15 mouse cellular contexts compared by ENCODE assay signal in genomic region chr4:105200624-105201524, GRCm38 (mm10). TPM values are rescaled to one million over a fixed set of nuclear protein-coding genes. Genes with fewer than 3 reads are reported as not detected.
A peak's percentile ranks its signal among the peaks of the same experiment; 100 is the strongest.
DNase-seq lines count a peak whose midpoint lies in the region; ATAC-seq and TF ChIP-seq lines count a peak whose summit lies in the region.
"Had no signal": no experiment of that assay in that cellular context is flagged by ENCODE, and none has a peak within 500 bp of the region (broad histone marks: within the 10 kb centered on the region; RNA-seq: fewer than 3 reads in every experiment).

No protein-coding gene starts in this region.

- peaks cover 21% of the 10 kb centered on the region; the same call in 1 of the 2 replicates for H3K36me3 ChIP-seq in kidney, embryonic 16.5 days (ENCODE audit: insufficient read depth, low read length)
- peaks cover 37% of the 10 kb centered on the region for H3K36me3 ChIP-seq in forebrain, embryonic 12.5 days (replicated peaks)
- H3K36me3 ChIP-seq in limb, embryonic 13.5 days: peaks cover 47% of the 10 kb centered on the region
- H3K36me3 ChIP-seq: heart, embryonic 15.5 days had no signal

- DNase-seq in kidney, postnatal 10 days: no peak
- DNase-seq in brain, embryonic 14.5 days (ENCODE audit: low read depth): peak; percentile 77
- DNase-seq in left cerebral cortex, adult 8-10 months (ENCODE audit: low spot score in 2 of 2): no peak
- DNase-seq in gastrocnemius, postnatal 4 days (ENCODE audit: low spot score in 2 of 2): no peak
- DNase-seq in c-Kit-positive CD71-positive TER-119-positive erythroid progenitor cells, embryonic 14.5 days (ENCODE audit: low spot score): no peak
- DNase-seq: cerebellum, adult 9-10 months; kidney, adult 9 months; right cerebral cortex, postnatal 4 days; thymus, adult 18-20 months had no signal

- no peaks in the 10 kb centered on the region for H3K9me3 ChIP-seq in kidney, embryonic 16.5 days (ENCODE audit: low read length)
- no peaks in the 10 kb centered on the region for H3K9me3 ChIP-seq in forebrain, embryonic 12.5 days
- no peaks in the 10 kb centered on the region for H3K9me3 ChIP-seq in limb, embryonic 13.5 days
- H3K9me3 ChIP-seq: heart, embryonic 15.5 days had no signal

- no peak for TF ChIP-seq CTCF in brain, embryonic 14.5 days (IDR thresholded peaks at IDR 0.05; ENCODE audit: borderline replicate concordance, extremely low read depth, insufficient read depth, insufficient read length)

- H3K4me3 ChIP-seq in kidney, embryonic 16.5 days (ENCODE audit: low read length): no peak overlapping the region
- no peak overlapping the region for H3K4me3 ChIP-seq in forebrain, embryonic 12.5 days (replicated peaks)
- no peak overlapping the region for H3K4me3 ChIP-seq in limb, embryonic 13.5 days
- H3K4me3 ChIP-seq: heart, embryonic 15.5 days; left cerebral cortex, adult 2 months had no signal

- ATAC-seq in kidney, embryonic 16.5 days (ENCODE audit: low FRiP score, low TSS enrichment): no peak
- ATAC-seq in forebrain, embryonic 12.5 days (ENCODE audit: low FRiP score): peak; percentile 64; the same call in 1 of the 2 replicates
- peak; percentile 38 for ATAC-seq in limb, embryonic 13.5 days (ENCODE audit: low FRiP score, low read depth)
- ATAC-seq: lung, postnatal 0 days had no signal

- no peaks in the 10 kb centered on the region for H3K27me3 ChIP-seq in kidney, embryonic 16.5 days (ENCODE audit: insufficient read depth, low read length)
- H3K27me3 ChIP-seq in forebrain, embryonic 12.5 days: no peaks in the 10 kb centered on the region
- no peaks in the 10 kb centered on the region for H3K27me3 ChIP-seq in limb, embryonic 13.5 days
- H3K27me3 ChIP-seq: heart, embryonic 15.5 days had no signal

- H3K4me1 ChIP-seq in kidney, embryonic 16.5 days (ENCODE audit: insufficient read depth, low read length): peaks cover 43% of the 10 kb centered on the region
- H3K4me1 ChIP-seq in forebrain, embryonic 12.5 days: peaks cover 53% of the 10 kb centered on the region
- H3K4me1 ChIP-seq in limb, embryonic 13.5 days: peaks cover 88% of the 10 kb centered on the region

- no peak overlapping the region for H3K9ac ChIP-seq in kidney, embryonic 16.5 days (replicated peaks; ENCODE audit: low read length)
- no peak overlapping the region for H3K9ac ChIP-seq in forebrain, embryonic 12.5 days
- 0 out of 2 replicates have a peak overlapping the region, but pooled peaks have one; percentile 1 for H3K9ac ChIP-seq in limb, embryonic 13.5 days
- H3K9ac ChIP-seq: heart, embryonic 15.5 days had no signal

- 28% methylated on average over 14 of the region's 14 CpGs for WGBS in kidney, embryonic 16.5 days
- 27% methylated on average over 14 of the region's 14 CpGs for WGBS in forebrain, embryonic 12.5 days
- WGBS in limb, embryonic 13.5 days: 21% methylated on average over 14 of the region's 14 CpGs

- H3K4me2 ChIP-seq in kidney, embryonic 16.5 days (replicated peaks; ENCODE audit: low read depth, low read length): no peak overlapping the region
- no peak overlapping the region for H3K4me2 ChIP-seq in forebrain, embryonic 12.5 days
- H3K4me2 ChIP-seq in limb, embryonic 13.5 days (replicated peaks): peak overlapping the region; percentile 34; the same call in 1 of the 2 replicates
- H3K4me2 ChIP-seq: heart, embryonic 15.5 days had no signal

- H3K27ac ChIP-seq in kidney, embryonic 16.5 days (ENCODE audit: low read length): peak overlapping the region; percentile 64; the same call in 1 of the 2 replicates
- H3K27ac ChIP-seq in forebrain, embryonic 12.5 days: peak overlapping the region; percentile 72
- H3K27ac ChIP-seq in limb, embryonic 13.5 days: peak overlapping the region; percentile 44; the same call in 1 of the 2 replicates
- H3K27ac ChIP-seq: heart, embryonic 15.5 days; left cerebral cortex, adult 2 months had no signal

- no peak for TF ChIP-seq POLR2A in brain, embryonic 14.5 days (IDR thresholded peaks at IDR 0.05; ENCODE audit: borderline replicate concordance, extremely low read depth, insufficient read depth, insufficient read length, poor library complexity, severe bottlenecking)

RNA-seq across cellular contexts. Expression of gene Plpp3, which starts 43.7 kb away (rescaled TPM):
- 69.2 and 76.3 TPM in 2 replicates for polyA plus RNA-seq in kidney, embryonic 16.5 days (2015; fragmentation: Nextera tagmentation; extraction: Ambion mirVana)
- 58.9 and 61.5 TPM in 2 replicates for polyA plus RNA-seq in brain, embryonic 14.5 days (2012; rRNA removed)
- 84.9 and 90.4 TPM in 2 replicates for polyA plus RNA-seq in forebrain, embryonic 12.5 days (2016; fragmentation: Nextera tagmentation; extraction: Ambion mirVana)
- polyA plus RNA-seq in limb, embryonic 13.5 days (2015; fragmentation: Nextera tagmentation; extraction: Ambion mirVana): 143 and 158 TPM in 2 replicates
- 100 to 1,000 TPM; 191 to 207 (median 194) TPM for total RNA-seq in left cerebral cortex, adult 8-10 months (2022)
- 100 to 1,000 TPM; 116 to 119 TPM for total RNA-seq in gastrocnemius, postnatal 4 days (2021)
